Mouse (Mus musculus): ENCODE measurements around the gene Fgr.

Gene Fgr

GRCm38 (mm10) chr4:132959679-132960045, 14.2 kb upstream of the Fgr start:
- no peak for DNase-seq

- DNase-seq = no peak
Measured at GRCm38 (mm10) chr4:132960313-132960712, 13.6 kb upstream of the Fgr start.

- DNase-seq = no peak
Measured at GRCm38 (mm10) chr4:132960864-132961639, 12.8 kb upstream of the Fgr start.

- no peak for DNase-seq
Measured at GRCm38 (mm10) chr4:132961866-132962265, 12.0 kb upstream of the Fgr start.

GRCm38 (mm10) chr4:132962628-132963027, 11.3 kb upstream of the Fgr start:
- DNase-seq = no peak

GRCm38 (mm10) chr4:132963436-132963835, 10.5 kb upstream of the Fgr start:
- DNase-seq = no peak

- DNase-seq = no peak
Measured at GRCm38 (mm10) chr4:132964064-132964463, 9.8 kb upstream of the Fgr start.

- DNase-seq = no peak
Measured at GRCm38 (mm10) chr4:132964473-132964872, 9.4 kb upstream of the Fgr start.

- DNase-seq = no peak
Measured at GRCm38 (mm10) chr4:132968105-132968938, 5.6 kb upstream of the Fgr start.

- DNase-seq = no peak
Measured at GRCm38 (mm10) chr4:132971601-132972000, 2.3 kb upstream of the Fgr start.

GRCm38 (mm10) chr4:132972101-132972500, 1.8 kb upstream of the Fgr start:
- DNase-seq = peak; percentile 72

- DNase-seq = peak; percentile 35
Measured at GRCm38 (mm10) chr4:132972556-132972955, 1.3 kb upstream of the Fgr start.

- no peak for DNase-seq
Measured at GRCm38 (mm10) chr4:132973186-132973585, 709 bp upstream of the Fgr start.

GRCm38 (mm10) chr4:132974904-132975303, 1.0 kb downstream of the Fgr start:
- DNase-seq = peak; percentile 24

GRCm38 (mm10) chr4:132975791-132976190, 1.9 kb downstream of the Fgr start:
- DNase-seq = peak; percentile 57

- peak; percentile 61 for DNase-seq
Measured at GRCm38 (mm10) chr4:132976729-132977128, 2.8 kb downstream of the Fgr start.

GRCm38 (mm10) chr4:132977597-132977996, 3.7 kb downstream of the Fgr start:
- peak; percentile 84 for DNase-seq

GRCm38 (mm10) chr4:132979186-132979585, 5.3 kb downstream of the Fgr start:
- no peak for DNase-seq

- peak; percentile 66 for DNase-seq
Measured at GRCm38 (mm10) chr4:132981621-132982020, 7.7 kb downstream of the Fgr start.

GRCm38 (mm10) chr4:132982999-132983398, 9.1 kb downstream of the Fgr start:
- DNase-seq = peak; percentile 26

- peak; percentile 55 for DNase-seq
Measured at GRCm38 (mm10) chr4:132983664-132984512, 10.0 kb downstream of the Fgr start.

GRCm38 (mm10) chr4:132988581-132989355, 14.9 kb downstream of the Fgr start:
- no peak for DNase-seq

Measured in thymus, postnatal 25 days (tissue).